Mouse (Mus musculus): ENCODE measurements around the gene Arhgap23.

Gene Arhgap23

DNA sequence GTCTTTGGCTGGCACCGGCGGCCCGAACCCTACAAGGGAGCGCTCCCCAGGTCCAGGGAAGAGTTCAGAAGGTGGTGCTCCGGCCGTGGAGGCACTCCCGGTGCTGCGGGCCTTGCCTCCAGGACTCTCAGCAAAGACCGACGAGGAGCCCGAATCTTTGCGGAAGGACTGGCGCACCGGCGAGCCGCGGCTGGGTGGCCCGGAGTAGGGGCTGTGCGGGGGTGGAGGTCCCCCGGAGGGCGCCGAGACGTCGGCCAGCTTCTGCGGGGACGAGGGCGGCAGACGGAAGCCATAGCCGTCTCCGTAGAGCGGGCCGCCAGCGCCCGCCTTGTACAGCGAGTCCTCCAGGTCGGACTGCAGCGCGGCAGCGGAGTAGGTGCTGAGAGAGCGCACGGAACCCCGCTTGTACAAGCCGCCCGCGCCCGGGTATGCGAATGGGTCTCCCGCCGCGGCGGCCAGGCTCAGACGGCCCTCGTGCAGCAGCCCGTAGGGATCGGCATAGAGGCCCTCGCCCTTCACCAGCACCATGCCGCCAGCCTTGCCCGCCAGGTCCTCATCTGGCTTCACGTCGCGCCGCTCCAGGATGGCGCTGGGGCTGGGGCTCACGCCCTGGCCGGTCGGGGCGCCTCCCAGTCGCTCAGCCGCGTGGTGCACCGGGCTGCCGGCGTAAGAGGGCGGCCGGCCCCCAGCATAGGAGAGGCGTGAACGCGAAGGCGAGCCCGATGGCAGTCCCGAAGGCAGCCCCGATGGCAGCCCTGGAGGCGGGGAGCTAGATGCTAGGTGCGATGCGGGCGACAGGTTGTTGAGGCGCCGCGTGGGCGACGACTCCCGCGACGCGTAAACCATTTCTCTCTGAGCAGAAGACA is 119.3 kb downstream of the Arhgap23 start:
- peak; percentile 44 for DNase-seq

DNA sequence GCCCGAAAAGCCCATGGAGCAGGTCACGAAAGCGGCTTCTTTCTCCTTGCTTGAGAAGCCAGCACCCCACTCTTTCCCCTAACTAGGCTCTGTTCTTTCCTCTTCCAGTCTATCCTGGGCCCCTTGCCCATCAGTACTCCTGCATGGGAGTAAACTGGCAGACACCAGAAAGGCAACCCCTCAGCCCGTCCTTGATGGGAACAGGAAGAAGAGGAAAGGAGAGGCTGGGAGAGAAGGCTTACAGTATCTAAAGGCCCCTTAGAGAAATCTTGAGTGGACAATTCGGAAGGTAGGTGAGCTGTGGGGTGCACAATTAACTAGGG is 119.9 kb downstream of the Arhgap23 start:
- no peak for DNase-seq

DNA sequence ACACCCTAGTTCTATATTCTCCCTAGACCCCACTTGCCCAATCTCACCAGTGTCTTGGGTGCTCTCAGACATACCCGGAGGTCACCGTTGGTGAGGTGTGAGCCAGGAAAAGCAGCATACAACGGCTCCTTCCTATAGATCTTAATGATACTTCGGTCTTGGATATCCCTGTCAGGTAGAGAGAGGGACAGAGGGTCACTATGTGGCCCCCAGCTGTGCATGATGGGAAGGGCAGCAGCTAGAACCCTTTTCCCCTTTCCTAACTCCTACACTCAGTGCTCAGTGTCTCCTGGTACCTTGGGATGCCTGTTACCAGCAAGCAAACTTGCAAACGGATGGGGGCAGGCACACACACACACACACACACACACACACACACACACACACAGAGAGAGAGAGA is 120.3 kb downstream of the Arhgap23 start:
- DNase-seq: no peak

DNA sequence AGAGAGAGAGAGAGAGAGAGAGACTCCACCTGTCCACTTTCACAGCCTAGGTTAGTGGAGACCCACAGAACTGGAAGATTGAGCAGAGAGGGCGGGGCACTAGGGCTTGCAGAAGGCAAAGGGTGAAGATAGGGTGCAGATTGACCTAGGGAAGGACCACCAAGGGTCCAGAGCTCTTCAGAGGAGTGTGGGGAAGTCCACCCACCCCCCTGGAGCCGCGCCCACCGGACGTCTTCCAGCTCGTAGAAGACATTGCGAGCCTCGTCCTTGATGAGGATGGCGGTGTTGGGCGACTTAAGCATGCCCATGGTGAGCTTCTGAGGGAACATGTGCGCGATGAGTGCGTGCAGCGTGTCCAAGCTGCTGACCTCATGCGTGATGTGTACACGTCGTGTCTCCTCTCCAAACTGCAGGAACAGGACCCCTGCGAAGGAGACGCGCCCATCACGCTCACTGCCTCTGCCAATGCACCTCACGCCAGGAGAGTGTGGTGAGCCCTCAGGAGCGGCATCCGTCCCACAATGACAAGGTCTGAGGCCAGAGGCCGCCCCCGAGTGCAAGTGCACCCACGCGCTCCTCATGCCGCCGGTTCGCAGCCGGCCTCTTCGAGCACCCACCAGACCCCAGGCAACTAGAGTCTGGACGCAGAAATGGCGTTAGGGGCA is 120.9 kb downstream of the Arhgap23 start:
- no peak for DNase-seq

DNA sequence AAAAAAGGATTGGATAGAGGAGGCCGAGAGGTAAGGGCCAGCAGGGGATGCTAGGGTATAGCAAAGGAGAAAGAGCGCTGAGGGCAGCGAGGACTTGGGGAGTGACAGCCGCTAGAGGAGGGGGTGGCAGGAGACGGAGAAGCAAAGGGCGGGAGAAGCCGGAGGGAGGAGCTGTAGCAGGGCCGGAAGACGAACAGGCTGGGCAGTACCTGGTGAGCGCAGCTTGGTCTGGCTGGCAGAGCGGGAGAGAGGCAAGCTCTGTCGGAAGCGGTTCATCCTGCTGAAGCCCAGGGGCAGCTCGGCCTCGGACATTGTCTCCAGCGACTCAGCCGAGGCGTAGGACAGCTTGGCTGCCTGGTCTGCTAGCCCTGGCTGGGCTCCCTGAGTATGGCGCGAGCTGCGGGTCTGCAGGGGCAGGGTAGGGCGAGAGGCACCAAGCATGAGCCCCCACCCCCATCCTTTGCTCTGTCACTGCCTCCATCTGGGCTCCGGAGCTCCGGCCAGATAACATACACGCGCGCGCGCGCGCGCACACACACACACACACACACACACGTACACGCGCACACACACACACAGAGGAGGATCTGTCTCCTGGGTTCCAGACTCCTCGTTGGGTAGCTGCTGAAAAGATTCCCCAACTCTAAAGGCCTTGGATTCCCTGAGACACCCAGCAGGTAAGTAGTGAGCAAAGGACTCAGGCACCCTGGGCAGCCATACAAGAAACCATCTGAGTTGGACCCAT is 121.7 kb downstream of the Arhgap23 start:
- DNase-seq: peak; percentile 72

DNA sequence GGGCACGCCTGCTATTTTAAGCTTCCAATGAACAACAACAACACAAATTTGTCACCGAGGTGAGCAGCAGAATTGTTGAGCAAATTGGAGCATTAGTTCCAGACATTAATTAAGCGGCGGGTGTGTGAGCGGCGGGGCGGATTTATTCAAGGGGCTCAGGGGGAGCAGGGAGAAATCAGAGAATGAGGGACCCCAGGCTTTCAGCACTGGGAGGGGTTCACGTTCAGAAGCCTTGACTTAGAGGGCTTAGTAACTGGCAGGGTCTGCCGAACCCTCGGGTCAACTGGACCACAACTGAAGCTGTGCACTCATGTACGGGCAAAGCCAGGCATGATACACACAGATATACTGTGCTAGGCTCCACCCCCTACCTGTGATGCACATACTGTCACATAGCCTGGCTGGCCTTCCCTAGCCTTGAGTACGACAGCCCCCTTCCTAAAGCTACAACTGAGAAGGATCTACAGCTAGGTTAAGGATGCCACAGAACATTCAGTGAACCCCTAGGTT is 122.3 kb downstream of the Arhgap23 start:
- DNase-seq: no peak

DNA sequence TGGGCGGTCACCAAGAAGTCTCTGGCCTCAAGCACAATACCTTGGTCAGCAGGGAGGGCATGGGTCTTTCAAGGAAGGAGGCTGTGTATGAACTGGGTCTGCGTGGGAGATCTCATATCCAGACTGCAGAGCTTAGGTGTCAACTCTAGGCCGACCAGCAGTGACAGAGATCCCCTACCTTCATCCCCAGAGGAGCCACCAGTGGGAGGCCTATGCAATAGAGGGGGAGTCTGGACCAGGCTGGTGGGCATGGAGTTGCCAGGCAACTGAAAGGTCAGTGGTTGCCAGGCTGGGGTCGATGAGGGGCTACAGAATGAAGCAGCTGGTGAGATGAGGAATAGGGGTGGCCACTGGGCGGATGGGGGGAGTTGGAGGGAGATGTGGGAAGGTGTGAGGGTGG is 124.3 kb downstream of the Arhgap23 start:
- peak; percentile 48 for DNase-seq

DNA sequence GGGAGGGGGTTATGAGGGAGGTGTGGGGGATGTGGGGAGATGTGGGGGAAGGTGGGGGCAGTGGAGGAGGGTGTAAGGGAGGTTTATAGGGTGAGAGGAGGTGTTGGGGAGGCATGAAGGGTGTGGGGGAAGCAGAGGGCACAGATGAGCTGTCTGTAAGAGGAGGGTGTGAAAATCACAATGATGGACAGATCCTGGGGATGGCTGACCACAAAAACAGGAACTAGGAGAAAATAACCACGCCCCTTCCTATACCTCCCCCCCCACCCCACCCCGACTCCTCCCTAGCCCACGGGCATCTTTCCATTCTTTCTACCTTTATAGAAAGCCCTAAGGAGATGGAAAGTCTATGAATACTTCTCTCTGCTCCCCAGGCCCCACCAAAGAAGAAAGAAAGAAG is 124.8 kb downstream of the Arhgap23 start:
- DNase-seq: no peak

DNA sequence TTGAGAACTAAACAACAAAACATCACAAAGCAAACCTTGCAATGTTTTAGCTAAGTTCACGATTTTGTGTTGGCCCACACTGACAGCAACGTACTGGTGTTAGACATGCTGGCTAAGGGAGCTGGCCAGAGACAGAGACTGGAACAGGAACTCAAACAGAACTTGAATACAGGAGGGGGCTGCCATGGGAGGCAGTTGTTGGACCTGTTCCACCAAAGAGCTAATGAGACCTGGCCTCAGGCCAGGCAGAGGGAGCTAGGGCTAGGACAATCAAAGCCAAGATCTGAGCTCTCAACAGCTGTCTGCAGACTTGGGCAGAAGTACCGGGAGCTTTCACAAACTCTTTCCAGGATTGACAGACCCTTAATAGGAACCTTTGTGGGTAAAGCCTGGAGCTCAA is 125.3 kb downstream of the Arhgap23 start:
- DNase-seq: peak; percentile 88

DNA sequence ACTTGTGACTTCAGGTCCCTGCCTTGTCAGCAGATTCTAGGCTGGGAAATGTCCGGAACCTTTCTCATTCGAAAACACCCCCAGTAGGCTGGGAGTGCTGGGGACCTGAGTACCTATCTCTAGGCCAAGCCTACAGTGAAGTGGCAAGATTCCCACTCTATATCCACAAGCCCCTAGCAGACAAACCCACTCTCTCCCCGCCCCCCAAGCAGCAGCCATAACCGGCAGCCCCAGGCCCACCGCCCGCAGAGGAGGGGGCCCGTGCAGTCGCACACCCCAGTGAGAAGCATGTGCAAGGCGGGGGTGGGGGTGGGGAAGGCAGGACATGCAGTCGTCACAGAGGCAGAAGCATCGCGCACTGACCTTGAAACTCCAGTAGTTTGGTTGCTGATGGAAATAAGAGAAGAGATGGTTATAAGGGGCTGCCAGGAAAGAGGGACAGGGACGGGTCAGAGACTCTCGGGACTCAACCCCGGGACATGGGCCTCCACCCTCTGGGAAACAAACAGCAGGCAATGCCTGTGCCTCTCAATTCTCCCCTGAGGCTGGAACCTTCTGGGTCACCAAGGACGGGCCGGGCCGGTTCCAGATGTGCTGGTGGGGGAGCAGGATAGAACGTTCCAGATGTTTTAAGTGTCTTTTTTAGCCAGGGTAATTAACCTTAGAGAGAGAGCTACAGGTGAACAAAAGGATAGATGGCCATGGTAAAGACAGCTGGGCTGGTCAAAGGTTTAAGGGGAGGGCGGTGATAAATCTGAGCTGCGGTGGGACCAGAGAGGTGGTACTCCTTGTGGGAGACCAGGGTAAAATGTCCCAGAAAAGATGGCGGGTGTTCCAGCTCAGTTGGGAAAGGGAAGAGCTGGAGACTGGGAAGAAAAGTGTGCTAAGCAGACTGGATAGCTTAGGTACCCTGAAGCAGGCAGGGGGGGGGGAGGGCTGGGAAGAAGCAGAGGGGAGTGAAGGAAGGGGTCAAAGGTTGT is 127.1 kb downstream of the Arhgap23 start:
- DNase-seq: no peak

DNA sequence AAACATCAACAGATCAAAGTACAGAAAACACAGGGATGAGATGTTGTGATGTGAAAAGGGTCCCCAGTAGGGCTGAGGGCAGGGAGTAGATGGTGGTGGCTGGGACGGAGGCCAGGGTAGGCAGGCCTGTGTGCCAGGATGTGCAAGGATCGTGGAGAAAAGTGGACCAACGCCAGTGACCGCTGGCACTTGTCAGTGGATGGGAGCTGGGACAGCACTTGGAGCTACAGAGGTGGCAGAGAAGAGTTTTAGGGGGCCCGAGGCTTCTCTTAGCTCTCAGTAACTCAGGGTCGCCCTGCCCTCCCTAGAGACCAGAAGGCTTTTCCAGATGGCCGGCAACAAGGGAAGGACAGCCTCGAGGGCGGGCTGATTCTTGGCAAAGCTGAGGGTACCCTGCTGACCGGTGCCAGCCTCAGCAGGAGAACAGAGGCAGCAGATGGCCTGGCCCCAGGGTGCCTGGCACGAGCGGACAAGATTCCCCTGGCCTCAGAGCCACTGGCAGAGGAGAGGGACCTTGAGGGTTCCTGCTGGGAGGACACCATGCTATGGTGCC is 127.9 kb downstream of the Arhgap23 start:
- DNase-seq: peak; percentile 59

DNA sequence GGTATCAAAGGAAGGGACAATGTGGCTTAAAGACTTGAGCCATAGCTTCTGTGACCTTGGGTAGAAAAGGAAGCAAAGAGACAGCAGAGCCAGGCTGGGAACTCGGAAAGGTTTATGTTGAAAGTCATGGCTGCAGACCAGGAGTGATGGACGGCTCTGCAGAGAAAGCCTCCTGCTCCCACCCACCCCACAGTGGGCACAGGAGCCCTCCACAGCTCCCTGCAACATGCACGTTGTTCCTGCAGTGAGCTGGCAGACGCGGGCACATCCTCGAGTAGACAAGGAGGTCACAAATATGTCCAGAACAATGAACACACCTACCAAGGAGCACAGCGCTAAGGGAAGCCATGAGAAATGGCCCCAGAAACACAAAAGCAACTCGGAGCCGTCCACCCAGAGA is 128.6 kb downstream of the Arhgap23 start:
- no peak for DNase-seq

DNA sequence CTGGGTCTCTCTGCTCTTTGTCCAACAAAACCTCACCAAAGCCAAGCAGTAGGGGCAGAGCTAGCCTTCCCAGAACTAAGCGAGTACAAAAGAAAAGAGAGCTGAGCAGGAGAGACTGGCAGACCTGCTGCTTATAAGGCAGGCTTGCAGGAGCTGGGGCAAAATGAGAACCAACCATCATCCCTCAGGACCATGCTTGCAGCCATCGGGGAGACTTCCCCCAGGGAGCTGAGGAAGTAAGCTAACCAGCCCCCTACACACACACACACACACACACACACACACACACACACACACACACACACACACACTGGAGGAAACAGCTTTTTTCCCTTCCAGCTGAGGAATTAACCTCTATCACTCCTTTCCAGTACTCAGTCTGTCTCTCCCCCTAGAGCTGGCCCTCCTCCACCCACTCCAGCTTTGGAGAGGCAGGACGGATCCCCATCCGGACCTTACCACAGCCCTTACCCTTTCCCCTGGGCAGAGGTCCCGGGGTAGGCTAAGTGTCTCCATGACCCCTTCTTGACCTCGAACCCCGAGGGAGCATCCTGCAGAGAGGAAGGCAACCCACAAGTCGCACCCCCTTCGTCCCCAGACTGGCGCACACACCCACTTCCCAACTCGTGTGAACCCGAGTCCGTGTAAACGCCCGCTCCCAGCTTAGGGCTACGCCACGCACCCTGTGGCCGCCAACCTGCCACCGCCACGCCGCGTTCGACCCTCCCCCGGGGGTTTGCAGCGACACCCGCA is 130.7 kb downstream of the Arhgap23 start:
- no peak for DNase-seq

DNA sequence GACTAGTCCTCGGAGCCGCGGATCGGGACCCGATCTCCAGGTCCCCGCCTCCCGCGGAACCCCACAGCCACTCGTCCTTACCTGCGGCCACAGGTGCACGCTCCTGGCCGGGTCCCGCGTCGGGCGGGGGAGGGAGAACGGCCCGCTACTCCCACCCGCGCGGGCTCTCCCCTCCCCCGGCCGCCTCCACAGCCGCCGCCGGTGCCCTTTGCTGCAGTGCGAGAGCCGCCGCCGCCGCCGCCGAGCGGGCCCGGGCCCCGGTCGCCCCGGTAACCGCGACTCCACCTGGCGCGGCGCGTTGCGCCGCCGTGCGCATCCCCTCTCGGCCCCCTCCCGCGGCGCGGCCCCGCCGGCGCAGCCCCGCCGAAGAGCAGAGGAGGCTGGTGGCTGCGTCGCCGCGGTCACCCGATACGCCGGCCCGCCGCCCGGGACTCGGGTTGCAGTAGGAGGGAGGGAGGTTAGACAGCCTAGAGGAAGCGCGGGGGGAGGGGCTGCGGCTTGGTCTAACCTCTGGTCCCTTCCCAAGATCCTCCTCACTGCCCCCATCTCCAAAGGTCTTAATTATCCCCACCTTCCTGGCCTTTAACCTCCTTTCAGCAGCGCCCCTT is 131.6 kb downstream of the Arhgap23 start:
- DNase-seq: peak; percentile 82

DNA sequence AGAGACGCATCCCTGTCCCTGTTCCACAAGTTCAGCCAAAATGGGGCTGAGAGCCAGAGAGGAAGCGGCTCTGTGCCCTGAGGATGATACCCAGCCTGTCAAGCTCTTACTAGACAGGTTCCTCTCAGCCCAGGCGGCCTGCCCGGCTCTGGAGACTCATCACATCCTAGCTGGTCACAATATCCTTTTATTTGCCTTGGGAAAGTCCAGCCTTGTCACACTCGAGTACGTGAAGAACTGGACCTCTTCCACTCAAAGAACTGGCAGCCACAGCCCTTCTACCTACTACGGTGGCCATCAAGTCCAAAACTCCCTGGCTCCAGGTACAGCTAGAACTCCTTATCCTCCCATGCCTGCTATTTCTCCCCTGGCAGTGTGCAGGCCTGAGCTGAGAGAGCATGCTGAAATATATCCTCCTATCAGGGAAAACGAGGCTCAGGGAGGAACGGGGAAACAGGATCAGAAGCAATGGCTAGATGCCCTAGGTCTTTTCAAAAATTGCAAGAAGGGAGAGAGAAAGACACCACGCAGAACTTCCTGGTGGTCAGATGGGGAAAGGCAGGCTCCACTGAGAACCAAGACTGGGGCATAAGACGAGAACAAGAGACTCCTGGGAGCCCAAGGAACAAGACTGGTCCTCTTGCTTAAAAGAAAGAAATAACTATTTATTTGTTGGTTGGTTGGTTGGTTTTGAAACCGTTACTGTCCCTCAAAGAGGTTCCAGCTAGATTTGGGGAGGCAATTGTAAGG is 132.8 kb downstream of the Arhgap23 start:
- DNase-seq: no peak

DNA sequence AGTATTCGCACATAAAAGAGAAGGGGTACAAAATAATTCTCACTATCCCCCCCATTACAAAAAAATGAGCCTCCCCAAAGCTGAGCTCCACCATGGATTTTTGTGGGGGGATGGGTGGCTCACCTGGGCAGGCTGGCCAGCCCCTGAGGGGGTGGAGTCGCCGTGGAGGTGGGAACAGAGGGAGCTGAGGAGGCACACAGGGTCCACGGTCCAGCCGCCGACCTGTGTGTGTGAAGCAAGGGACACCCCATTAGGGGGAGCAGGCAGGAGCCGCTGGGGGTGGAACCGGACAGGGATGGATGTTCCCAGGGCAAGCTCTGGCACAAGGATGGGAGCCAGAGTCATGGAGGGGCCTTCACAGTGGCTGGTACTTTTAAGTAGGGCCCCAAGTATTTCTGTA is 133.4 kb downstream of the Arhgap23 start:
- DNase-seq: no peak

Measured in retina, postnatal 1 day (tissue).